Mouse (Mus musculus) mouse trophoblast stem cell (cell line): Measurements from ENCODE around the gene Foxp1.

Experiments
- in situ Hi-C, 2 experiments: fragments of 300-500 bp; cut with MseI, MboI; formaldehyde crosslinking; loops; 2 replicates in 1 of 2; 3 replicates in 1 of 2; pipeline ENCODE4 v1.15.1; 2025

The Foxp1 gene

DNA sequence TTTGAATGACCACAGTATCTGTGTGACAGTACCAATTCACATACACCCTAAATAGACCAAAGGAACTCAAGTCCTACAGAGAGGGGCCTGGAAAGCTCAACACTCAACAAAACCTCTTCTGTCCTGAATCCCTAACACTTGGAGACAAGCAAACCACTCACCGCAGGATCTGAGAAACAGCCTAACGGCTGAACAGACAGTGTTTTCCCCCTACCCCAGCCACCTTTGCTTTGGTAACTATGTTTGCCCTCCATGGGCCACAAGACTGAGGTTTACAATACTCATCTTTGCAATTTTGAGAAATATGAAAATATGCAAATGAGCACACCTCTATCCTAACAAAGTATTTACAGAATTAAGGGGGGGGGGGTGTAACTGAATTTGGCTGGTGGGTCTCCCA, 525.7 kb downstream of the Foxp1 start:
- in situ Hi-C loops: no loop called here

DNA sequence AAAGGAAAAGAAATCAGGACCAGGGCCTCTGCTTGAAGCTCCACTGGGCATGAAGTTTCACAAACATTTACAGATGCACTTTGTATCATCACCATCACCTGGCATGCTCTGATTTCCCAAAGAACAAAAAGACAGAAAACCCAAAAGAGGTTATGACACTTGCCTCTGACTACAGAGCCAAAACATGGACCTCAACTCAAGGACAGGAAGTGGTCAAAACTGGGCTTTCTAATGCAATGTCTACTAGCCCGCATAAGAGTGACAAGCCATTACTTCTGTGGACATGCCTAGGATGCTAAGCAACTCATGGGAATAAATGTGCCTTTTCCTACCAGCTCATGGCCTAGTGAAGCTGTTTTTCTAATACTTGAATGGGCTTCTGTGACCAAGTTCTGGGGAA, 526.2 kb downstream of the Foxp1 start:
- in situ Hi-C loops: no loop called here

DNA sequence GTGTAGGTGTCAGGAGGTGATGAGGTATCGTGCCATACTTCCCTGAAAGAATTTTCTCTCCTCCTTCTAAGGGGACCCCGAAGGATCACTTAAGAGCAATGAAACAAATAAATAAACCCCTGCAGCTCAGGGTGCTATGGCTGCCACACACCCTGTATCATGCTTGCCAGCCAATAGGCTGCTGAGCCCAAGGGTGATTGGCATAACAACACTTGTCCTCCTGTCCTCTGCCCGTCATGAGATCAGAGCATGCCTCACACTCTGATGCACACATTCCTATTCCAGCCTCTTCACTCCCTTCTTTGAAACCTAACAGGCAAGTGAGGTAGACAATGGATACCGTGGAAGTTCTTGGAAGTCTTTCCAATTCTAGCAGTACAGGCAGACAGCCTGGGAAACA, 526.8 kb downstream of the Foxp1 start:
- in situ Hi-C loops: no loop called here

DNA sequence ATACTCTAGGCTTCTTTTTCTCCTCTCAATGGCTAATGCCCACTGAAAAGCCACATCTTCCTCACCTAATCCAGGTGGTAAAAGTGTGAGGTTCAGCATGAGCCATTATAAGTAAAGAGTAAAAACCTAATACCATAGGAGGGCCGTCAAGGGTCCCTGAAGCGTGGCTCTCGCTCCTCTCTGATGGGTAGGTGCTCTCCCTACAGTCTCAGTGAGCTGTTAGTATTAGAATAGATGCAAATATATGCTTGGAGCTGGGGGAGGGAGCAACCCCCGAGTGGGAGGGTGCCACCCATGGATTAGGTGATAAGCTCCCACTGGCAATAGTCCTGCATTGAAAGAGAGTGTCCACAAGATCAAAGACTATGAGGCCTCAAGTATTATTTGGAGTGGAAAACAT, 527.6 kb downstream of the Foxp1 start:
- in situ Hi-C loops: no loop called here

DNA sequence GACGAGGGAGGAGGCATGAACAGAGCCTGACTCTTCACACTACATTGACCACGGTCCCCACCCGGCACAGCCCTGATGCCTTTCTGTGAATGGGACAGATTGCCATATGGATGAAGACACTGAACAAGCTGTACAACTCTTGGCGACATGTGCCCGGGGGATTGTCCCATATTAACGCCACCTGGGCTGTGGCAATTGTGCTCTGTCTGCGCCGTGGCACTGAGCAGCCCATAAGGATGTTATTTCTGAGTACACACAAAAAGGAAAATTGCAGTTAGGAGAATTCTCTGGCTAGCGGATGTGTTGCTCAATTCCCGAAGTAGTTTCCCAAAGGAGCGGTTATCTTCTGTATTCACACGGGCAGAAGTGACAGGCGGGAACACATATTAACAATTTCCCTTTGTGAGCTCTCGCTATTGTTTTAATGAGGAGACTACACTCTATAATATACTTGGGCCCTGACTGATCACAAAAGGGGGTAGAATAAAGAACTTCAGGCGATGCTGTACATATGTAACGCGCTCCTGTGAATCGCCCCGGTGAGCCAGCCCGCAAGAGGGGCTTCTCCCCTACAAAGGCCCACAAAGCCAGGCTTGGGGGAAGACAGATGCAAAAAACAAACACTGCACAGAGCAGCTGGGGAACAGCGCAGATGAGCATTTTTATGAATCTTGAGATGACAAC, 528.3 kb downstream of the Foxp1 start:
- in situ Hi-C loops: no loop called here

DNA sequence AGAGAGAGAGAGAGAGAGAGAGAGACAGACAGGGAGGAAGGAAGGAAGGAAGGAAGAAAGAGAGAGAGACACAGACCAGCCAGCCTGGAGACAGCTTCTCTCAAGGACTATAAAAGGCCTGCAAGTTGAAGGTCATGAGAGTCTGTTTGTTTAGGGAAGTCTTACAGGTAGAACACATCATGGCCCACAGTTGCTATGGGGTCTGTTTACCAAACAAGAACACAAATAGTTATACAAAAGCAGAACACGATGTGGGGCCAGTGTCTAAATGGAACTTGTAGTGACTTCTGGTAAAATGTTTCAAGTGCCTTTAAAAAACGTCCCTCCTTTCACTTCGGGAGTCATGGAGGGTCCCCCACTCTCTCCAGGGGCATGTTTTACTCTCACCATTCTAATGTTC, 529.3 kb downstream of the Foxp1 start:
- in situ Hi-C loops: no loop called here

DNA sequence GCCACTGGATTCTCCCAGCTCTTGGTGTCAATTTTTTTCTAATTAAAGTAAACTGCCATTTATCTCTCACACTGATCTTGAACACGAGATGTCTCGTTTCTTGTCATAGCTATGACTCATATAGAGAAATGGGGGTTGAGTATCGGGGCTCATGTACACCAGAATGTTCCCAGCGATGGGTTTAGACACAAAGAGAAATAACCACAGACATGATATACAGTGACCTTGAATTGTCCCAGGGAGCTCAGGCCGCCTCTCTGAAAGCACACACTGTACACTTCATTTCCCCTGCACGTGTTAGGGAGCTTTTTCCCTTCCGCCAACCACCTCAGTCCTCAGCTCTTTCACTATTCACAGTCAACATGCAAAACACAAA, 529.8 kb downstream of the Foxp1 start:
- in situ Hi-C loops: no loop called here

DNA sequence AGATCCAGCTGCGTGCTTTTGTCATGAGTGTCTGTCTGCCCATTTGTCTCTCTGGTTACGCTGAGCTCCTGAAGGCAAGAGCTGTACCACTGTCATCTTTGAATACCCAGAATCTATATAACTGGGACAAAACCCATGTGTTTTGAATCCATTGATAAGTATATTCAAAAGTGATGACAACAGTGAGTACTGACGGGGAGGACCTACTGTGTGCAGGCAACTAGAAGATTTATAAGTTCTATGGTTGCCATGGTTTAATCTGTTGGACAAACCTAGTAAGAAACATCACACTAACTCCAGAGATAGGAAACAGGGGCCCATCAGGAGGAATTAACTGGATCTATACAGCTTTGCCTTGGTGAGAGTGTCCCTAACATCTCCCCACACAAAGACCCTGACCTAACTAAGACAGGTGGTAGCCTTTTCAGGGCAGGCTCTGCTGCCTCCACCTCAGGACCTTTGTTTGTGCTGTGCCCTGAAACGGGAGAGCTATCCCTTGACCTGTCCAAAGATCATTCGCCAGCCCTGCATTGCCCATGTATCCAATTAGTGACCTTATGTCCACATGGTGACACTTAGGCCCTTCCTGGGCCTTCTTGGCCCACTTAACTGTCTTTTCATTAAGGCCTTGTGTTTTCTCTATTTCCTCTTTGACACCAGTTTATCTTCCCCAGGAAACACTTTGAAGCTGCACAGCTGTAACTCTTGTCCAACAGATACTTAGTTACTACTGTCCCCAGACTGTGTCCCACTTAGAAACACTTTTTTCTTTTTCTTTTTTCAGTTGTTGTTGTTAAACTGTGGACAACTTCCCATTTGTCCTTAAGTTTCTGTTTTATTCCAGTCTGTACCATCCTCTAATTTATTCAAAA, 530.4 kb downstream of the Foxp1 start:
- in situ Hi-C loops: no loop called here

DNA sequence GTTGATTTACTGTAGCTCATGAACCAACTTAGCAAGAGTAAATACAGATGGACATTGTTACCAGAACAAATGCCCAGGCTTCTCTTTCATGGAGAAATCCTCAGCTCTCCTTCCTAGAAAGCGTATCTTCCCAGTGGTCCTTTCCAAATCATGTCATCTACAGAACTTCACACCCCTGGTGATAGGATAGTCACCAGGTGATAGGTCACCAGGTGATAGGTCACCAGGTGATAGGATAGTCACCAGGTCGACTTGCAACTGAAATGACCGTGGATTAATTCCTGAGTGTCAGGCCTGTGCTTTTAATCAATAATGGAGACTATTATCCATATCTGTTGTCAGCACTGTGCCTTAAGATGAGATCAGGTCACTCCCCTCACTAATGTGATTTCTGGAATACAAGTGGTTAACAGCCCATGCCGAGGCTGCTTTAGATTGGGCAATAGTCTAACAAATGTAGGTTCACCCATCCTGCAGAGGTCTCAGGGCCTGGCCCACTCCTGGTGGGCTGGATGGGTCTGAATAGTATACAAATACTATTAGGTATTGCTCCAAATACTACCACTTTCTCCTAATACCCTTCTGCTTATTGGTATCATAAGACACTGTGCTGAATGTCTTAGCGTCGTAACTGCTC, 534.9 kb downstream of the Foxp1 start:
- in situ Hi-C loops: no loop called here

DNA sequence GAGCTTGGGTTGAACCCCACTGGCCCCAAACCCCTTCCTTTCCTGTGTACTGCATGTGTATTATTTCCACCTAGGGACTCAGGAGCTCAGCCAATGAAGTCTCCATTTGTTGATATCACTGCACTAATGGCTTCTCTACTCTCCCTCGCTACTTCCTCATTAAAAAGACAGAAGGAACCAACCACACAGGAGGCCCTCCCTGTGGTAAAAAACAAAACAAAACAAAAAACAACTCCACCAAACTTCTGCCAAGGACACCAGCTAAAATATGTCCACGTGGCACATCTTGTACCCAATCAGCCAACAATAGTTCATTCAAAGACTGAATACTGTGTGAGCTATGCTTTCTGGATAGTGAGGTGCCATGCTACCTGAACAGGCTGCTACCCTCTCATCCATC, 537.1 kb downstream of the Foxp1 start:
- in situ Hi-C loops: no loop called here

DNA sequence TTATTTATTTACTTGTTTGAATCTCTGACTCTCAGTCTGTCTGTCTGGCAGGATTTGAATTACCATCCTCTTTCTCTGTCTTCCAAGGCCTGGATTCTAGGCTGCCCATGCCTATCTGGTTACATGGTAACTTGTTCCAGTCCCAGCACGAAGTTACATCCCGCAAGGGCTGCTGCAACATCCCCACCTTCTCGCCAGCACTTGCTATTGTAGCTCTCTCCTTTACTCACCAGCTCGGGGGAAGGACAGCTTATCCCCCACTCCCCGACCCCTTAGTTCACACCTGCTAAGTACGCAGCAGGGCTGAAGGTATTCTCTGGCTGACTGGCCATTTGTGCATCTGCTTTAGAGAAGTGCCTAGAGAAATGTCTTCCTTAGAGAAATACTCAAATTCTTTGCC, 537.9 kb downstream of the Foxp1 start:
- in situ Hi-C loops: no loop called here

DNA sequence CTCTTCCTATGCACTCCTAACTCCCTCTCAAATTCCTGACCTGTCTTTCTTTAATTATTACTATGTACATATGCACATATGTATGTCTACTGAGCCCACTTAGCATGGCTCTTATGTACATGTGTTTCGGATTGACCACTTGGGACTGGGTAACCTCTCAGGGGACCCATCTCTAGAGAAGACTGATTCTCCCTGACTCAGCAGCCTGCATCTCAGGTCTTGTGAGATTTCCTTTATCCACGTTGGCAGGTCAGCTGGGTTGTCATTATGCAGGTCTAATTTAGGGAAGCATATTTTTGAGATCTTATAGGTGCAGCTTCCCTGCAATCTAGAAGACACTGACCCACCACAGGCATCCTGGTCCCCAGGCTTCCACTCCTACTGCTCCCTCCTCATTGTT, 538.5 kb downstream of the Foxp1 start:
- in situ Hi-C loops: no loop called here

DNA sequence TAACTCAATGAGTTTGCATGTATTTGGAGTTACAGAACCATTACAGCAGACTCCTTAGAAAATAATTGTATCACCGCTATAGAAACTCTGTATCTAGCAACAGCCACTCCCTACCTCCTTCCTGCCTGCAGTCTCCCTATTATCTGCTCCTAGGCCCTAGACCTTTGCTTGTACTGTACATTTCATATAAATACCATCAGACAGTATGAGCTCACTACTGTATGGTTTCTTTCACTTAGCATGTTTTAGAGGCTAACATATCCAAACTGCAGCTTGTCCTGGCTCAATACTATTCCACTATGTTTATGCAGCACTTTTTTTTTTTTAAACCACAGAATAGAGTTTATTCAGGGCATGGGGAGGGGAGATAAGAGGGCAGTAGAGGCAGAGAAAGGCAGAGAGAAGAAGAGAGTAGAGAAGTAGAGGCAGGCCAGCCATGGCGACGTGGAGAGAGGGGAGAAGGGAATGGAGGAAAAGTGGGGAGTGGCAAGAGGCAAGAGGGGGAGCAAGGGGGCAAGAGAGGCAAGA, 539.1 kb downstream of the Foxp1 start:
- in situ Hi-C loops: no loop called here

DNA sequence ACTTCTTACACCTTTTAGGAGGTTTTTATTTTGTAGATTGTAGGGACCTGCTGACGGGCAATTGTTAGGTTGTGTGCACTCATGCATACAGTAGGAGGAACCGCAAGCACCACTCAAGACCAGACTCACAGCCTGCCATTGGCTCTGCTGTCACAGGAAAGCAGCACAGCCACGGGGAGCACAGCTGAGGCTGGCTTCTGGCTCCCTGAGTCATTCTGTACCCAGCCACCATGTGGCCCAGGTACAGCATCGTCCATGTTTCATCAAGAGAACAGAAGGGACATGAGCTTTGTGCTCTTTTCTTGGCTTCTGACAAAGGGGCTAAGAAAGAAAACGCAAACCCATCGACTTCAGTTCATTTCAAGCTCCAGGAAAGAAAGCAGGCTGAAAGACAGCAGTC, 541.3 kb downstream of the Foxp1 start:
- in situ Hi-C loops: no loop called here

DNA sequence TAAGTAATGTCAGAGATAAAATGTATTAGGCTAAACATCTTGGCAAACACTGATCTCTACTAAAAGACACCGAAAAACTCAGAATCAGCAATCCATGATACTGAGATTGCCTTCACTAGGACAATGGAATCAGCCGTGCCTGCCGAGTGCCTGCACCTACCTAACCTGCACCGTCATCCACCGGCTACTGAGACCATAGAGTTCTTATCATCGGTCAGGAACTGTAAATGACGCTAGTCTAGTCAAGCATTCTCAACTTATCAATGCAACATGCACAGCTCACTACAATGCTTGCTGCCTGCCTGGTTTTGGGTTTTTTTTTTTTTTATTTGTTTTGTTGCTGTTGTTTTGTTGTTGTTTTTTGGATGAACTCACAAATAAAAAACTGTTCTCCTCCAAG, 542.1 kb downstream of the Foxp1 start:
- in situ Hi-C loops: no loop called here

DNA sequence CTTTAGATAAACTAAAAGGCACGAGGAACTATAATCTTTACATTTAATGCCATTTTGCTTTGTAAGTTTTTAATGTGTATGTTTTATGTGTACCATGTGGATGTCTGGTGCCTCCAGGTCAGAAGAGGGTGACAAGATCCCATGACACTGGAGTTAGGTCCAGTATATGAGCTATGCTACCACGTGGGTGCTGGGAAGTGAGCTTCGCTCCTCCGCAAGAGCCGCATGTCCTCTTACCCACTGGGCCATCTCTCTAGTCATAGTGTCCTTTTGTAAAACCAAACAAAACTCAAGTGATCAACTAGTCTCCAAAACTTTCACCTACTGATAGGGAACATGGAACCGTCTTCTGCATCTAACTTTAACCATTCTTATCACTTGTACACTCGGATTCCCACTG, 542.5 kb downstream of the Foxp1 start:
- in situ Hi-C loops: no loop called here

DNA sequence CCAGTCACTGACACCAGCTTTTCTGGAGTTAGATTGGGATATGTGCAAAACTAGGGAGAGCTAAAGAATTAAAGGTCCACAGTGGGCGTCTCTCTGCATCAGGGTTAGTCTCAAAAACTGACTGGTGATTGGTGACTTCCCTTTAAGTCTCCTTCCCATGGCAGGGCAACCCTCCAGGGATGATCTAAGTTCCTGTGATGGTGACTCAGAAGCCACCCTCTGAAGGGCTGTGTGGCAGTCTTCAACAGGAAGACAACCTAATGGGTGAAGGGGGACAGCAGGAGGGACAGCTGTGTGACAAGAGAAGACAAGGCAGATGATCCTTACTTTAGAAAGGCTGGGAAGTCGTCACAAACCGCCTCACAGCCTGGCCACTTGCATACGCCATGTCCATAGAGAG, 544.7 kb downstream of the Foxp1 start:
- in situ Hi-C loops: no loop called here

DNA sequence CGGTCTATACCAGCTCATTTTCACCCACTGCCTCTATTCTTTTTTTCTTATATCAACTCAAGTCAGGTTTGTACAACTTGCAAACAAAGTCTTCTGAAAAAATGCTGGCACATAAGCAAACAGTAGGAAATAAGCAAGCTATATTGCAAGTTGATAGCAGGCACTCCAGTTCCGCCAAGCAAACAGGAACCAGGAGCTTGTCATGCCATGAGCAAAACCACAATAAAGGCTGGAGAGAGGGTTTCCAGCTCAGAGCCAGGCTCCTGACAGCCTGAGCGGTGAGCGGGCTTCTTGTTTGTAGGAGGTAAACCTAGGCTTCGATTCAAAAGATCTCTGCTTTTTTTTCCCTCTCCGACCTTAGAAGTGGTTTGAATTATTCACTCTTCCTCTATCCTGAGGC, 546.6 kb downstream of the Foxp1 start:
- in situ Hi-C loops: no loop called here

DNA sequence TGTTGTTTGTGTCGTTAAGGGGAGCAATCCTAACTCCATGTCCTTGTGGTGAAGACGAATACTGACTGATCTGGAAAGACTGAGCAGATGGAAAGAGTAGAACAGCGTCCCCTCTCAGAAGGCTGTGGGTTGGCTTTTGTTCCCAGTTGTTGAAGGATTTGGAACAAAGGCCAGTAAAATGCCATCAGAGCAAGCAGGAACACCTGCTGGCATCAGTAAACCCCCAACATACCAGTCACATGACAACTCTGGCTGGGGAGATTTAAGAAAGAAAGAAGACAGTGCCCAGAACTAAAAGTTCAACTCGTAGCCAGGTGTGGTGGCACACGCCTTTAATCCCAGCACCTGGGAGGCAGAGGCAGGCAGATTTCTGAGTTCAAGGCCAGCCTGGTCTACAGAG, 549.1 kb downstream of the Foxp1 start:
- in situ Hi-C loops: no loop called here

DNA sequence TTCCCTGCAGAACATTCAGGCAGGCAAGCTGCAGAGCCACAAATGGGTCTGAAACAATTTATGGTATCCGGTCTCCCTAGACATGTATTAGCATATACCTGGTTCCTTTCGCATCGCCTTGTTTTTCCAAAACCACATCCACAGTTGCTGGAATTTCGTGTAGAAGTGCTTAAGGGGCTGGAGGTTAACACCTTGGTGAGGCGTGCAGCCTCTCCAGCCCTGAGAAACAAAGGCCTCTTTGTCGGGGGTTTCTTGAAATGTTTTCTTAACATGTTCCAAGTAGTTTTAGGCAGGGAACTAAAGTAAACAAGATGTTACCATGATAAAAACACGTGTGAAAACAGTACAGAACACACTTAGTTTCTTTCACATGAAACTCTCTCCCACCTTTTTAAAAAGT, 550.1 kb downstream of the Foxp1 start:
- in situ Hi-C loops: no loop called here

DNA sequence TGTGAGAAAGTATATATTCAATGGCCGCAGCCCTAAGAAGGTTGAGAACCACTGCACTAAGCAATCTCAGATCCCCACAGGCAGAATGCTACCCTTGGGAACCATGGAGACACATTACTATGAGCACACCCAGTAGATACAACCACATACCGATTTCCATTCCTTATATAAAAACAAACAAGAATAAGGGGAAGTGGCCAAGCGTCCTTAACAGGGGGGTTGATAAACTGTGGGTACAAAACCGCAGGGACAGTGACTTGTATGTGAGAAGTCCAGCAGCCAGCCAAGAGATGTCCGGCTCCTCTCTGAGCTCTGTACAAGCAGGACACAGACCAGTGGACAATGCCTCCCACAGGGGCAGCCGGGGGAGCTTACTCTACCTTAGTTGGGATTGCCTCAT, 563.2 kb downstream of the Foxp1 start:
- in situ Hi-C loops: no loop called here

DNA sequence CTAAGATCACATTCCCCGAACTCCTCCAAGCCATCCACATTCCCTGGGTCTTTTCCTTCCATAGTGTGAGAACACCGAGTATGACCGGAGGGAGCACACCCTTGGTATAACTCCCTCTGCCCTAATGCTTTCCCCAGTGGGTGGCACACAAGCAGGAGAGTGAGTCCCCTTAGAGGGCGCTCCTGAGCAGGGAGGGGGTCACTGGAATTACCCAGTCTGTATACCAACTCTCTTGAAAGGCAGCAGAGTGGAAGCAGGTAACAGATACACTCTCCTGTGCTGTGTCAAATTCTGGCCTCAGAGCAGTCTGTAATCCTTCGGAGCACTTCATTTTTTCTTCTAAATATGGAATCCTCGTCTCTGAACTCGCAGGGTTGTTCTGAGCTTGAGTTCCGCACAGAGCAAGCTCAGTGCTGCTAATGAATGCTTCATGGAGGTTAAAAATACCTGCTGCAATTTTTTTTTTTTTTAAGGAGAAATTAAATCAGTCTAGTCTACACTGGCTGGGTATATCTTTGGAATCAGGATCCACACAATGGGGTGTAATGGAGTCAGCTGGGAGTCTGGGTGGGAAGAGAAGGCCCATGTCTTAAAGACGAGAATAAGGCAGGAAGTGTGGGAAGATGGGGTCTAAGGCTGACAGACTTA, 565.9 kb downstream of the Foxp1 start:
- in situ Hi-C loops: no loop called here
